Mouse (Mus musculus) olfactory bulb, adult 2 months (tissue): ENCODE results near the gene Plxnb2.

ENCODE experiments used
- CTCF ChIP-seq: fragments of 200-500 bp; IDR thresholded peaks from 2 replicates; pipeline ENCODE4 v1.5.1; 2012; ENCODE audit warnings: low read depth, mild to moderate bottlenecking, low read length, moderate library complexity; ENCODE audit not compliant: insufficient read depth
- POLR2A ChIP-seq: fragments of 200-500 bp; IDR thresholded peaks from 2 replicates; pipeline ENCODE4 v1.6.1; 2012; ENCODE audit warnings: mild to moderate bottlenecking, low read depth, low read length, moderate library complexity; ENCODE audit not compliant: insufficient read depth

GRCm38 (mm10) chr15:89196313-89196706 lies 15.7 kb upstream of the Plxnb2 start, which contains the start of gene Dennd6b:
- peak; percentile 87 for TF ChIP-seq CTCF
- TF ChIP-seq POLR2A = no peak; the same call in 1 of the 2 replicates
